Mouse (Mus musculus) frontal cortex, postnatal 14 days (tissue): ENCODE data around the gene Krtap8-1.

Source experiments
- DNase-seq, 2 experiments: peaks; one replicate each; pipeline ENCODE4 v3.0.0; 2022; ENCODE audit warnings: low spot score in 2 of 2

Krtap8-1 gene

DNA sequence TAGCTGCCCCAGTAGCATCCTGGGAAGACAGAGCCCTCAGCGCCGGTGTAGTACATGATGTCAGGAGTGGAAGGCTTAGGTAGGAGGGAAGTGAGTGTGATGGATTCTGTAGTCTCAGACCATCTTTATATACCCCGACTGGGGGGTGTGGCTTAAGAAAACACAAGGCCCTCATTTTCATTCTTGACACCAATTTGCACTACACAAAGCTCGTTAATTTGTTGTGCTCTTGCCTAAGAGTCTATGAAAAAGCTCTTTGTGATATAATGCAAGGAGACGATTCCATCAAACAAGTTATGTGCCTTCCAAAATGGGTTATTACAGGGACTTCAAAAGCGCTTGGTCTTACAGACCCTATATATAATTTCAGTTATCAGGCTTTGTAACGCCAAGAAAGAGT is at the start of gene Krtap8-1:
Gene Krtap8-1, minus strand, starts transcription at position 101 of the 400 bp plus-strand sequence.
- DNase-seq = no peak

DNA sequence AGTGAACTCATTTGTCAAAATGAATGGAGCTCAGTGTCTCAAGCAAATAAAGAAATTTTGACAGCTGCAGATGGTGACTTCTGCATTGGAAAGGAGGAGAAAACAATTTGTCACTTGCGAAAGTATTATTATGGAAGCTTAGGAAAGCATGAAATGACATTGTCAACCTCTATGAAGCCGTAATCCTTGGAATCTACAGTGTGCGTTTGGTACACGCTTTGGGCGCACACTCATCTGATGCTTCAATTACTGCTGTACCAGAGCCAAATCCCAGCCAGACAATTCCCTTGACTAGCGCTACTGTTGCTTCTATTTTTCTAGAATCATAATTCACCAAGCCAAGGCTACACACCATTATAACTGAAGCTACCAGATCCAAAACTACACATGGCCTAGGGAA is 49.6 kb upstream of the Krtap8-1 start:
- DNase-seq = no peak

DNA sequence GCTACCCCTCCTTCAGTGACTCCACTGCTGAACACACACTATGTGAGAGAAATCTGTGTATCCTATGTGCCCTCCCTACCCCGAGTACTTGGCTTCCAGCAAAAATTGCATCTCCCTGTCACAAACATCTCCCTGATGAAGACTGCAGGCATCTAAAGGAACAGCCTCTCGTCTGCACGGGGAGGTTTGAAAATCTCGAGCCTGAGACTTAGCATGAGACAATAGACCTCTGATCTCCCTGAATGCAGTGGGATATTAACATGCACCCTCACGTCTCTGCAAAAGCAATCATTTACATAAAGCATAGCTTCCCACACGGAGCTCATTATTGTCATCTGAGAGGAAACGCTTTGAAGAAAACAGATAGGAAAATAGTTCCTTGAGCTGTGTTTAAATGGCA is 42.8 kb upstream of the Krtap8-1 start:
- peak; percentile 18 to 20 for DNase-seq

DNA sequence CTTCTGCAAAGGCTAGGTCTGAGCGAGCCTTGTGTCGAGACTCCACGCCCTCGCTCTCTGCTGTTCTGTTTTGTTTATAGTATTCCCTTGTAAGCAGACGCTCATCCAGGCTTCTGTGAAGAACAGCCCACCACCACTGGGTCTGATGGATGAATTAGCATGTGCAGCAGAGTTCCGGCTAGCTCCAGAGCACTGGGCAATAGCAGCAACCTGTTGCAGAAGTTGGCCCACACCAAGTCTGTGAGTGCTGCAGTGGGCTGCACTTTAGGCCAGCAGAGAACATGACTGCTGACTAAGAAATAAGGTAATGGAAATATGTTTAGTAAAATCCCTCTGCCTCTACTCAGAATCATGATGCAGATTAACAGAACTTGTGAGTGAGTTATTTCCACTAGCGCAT is 42.1 kb upstream of the Krtap8-1 start:
- DNase-seq = no peak

DNA sequence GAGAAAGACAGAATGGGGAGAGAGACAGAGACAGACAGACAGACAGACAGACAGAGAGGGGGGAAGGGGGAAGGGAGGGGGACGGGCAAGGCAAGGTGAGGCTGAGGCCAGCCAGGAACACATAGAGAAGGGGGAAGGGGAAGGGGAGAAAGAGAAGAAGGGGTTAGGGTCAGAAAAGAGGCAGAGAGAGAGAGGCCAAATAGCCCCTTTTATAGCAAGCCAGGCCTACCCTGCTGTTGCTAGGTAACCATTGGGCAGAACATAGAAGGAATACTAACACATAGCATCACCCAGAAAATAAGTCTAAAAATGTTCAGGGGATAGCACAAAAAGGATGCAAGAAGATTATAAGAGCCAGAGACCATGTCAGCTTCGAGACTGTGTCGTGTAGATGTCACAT is 40.6 kb upstream of the Krtap8-1 start:
- DNase-seq = no peak

DNA sequence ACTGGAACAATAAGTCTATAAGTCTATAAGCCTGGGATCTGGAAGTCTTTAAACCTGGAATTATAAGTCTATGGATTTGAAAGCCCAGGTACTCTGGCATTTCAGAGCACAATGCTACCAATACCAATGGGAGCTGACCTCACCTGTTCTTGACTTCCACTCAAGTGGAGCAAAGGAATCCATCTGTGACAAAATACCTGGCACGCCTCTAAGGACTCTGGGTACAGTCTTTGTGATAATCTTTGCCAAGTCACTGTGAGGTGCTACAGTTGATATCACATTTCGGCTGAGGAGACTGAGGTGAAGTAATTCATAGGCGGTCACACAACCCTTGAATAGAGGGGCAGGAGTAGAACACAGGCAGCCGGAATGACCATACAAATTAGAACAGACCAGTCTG is 33.2 kb upstream of the Krtap8-1 start:
- no peak for DNase-seq

DNA sequence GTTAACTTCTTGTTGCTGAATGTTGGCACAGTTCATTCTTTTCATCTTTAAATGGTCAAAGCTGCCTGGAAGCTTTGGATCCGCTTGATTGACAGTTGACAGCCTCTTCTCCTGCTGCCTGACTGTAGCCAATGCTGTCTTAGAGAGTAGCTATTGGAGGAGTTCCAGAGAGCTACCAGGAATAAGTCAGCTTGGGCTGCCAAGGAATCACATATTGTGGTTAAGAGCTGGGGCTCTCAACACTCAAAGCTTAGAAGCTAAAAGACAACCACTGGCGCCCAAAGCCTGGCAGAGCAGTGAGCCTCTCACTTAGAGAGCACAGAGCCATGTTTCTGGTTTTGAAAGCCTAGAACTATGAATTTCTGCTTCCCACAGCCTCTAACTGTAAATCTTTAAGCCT is 32.8 kb upstream of the Krtap8-1 start:
- DNase-seq = no peak

DNA sequence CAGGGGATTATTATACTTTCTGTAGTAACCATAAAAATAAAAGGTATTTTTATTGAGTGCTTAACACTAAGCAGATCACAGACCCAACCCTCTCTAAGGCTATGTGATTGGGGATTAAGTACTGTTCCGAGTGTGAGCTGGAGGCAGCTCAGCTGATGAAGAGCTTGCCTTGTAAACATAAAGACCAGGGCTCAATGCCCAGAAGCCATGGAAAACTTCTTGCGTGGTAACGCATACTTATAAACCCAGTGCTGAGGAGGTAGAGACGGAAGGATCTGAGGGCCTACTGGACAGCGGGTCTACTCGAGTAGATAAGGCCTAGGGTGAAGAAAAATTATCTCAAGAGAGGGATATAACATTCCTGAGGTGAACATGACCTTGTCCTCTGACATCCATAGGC is 32.3 kb upstream of the Krtap8-1 start:
- DNase-seq = no peak

DNA sequence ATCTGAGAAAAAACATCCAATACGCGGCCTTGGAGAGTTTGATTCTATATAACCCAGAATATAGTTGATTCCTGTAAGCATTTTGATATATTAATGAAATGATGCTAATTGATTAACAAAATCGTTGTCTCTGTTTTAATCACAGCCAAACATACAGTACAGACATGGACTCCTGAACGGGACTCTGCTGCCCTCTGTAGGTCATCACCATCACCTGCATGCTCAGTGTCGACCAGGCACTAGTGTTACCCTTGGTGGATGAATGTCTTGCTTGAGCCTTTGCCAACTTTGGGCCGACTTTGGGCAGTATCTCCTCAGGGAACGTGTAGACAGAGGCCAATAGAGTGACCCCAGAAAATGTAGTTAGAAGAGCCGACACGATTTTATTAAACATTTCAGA is 29.9 kb upstream of the Krtap8-1 start:
- peak in 1 of 2 experiments; percentile 13 for DNase-seq

DNA sequence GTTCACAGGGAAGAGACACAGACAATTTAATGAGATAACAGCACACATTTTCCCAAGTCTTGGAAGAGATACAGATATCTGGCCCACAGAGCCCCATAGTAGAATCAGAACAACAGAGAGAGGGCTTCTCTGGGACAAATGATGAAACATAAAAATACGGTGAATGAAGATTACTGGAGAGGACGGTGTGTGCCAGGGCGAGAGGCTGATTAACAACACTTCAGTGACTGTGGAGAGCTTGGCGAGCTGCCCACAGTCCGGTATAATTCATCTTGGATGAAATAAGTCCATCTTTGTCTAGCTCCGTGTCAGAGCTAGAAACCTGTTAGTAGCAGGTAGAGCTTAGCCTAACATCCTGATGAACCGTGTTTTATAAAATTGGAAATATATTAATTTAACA is 25.7 kb upstream of the Krtap8-1 start:
- DNase-seq = no peak

DNA sequence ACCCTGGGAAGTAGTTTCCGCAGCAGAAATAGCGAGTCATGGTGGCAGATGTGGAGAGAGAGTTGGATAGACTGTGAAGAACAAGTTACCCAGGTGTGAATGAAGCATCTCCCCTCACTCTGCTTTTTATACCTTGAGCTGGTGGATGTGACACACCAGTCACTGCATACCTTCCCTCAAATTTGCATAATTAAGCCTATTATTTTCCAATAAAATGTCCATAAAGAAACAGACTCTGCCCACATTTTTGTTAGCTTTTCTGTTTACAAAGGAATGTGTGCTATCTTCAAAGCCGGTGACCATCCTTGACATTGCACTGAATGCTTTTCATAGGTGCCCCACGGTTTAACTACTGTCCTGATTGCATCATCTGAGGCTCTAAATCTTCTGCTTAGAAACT is 20.5 kb upstream of the Krtap8-1 start, which contains the start of gene Krtap7-1:
Gene Krtap7-1, minus strand, starts transcription at position 101 of the 400 bp plus-strand sequence.
- DNase-seq = no peak

DNA sequence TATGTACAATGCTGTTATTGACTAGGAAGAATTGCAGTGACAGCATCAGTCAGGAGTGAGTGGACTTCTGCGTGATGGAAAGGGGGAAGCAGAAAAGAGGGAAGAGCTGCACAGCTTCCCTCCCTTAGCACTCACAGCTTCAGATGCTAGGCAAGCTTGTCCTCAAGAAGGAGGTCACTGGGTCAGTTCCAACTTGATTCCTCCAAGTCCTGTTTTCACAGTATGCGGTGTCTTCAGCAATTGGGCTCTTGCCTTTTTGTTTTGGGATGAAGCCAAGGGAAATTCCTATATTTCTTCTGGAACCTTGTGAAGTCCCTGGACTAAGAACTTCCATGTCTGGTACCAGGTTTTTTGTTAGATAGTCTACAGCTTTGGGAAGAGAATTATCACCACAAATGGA is 15.8 kb upstream of the Krtap8-1 start:
- no peak for DNase-seq

DNA sequence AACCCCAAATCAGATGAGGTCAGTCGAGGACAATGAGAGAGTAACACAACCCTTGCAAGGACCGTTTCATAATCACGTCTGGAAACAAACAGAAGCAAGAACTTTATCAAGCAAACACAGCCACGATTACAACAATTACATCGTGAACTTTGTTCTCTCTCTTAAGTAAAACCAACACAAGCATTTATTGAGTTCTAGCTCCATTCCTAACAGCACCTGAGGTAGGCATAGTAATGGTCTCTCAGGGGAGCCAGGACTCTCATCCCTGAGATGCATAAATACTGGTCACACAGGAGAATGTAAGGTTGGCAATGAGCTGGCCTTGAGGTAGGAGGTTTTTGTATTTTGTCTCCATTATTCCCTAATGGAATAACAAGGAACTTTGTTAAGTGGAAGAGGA is 14.1 kb upstream of the Krtap8-1 start:
- DNase-seq = no peak

DNA sequence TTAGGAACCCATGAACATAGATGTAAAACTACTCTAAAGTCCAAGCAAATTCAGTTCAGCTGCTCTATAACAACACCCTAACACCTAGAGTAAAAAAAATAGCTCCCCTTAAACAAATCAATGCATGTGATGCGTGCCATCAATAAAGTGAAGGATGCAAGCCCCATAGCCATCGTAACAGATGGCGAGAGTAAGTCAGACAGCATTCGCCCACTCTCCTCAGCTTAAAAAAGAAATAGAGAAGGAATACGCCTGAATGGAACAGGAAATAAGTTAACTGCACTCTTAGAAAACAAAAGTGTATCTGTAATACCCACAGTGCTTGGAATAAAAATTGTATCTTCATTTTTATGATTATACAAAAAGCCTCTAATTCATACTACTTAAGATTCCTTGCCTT is 9.2 kb upstream of the Krtap8-1 start:
- no peak for DNase-seq

DNA sequence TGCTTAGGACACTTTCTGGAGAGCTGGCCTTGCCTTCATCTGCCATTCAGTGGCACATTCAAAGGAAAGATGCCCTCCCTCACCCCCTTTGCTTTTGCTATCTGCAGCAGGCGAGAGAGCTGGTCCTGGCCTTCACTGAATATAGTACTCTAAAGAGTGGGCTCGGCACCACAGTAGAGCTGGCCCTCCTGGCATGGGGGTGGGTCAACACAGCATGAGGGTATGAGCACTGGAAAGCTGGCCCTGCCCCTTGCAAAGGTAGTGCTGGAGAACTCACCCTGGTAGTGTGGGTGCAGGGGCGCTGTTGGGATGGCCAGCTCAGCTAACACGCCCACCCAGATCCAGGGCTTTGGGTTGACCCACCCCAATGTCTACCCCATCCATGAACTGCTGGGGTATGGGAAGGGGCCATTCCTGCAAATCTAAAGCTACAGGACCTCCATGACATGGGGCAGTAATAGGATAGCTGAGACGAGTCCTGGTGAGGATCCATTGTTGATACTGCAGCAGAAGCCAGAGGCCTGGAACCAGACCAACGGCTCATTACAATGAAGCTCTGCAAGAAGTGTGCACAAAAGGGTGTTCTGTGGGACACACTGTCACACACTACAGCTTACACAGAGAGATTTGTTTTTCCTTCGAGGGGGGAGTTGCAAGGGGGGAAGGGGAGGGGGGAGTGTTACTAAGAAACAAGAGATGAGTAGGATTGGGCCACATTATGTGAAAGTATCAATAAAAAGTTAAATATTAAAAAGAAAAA is 7.8 kb upstream of the Krtap8-1 start:
- DNase-seq = no peak

DNA sequence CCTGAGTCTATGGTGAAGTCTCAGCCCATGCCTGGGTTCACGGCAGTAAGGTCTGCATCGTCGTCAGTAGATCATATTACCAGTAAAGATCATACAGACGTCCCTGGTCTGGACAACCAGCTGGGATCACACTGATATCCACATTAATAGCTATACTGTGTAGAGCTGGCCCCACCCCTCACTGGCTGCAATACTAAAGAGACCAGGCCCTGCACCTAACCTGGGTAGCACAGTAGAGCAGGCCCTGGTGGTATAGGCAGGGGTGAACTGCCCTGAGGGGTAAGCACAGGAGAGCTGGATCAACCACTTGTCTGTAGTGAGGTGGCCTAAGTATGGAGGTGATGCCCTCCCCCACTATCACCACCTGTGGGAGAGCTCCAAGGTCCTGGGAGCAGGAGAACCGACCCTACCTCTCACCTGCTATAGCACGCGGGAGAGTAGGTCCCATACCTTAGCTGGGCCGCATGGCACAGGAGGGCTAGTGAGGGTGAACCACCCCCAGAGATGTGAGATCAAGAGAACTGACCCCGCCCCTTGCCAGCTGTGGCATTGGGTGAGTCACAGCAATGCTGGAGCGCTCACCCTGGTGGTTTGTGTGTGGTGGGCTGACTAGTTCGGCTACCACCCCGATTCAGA is 10.0 kb downstream of the Krtap8-1 start:
- no peak for DNase-seq

DNA sequence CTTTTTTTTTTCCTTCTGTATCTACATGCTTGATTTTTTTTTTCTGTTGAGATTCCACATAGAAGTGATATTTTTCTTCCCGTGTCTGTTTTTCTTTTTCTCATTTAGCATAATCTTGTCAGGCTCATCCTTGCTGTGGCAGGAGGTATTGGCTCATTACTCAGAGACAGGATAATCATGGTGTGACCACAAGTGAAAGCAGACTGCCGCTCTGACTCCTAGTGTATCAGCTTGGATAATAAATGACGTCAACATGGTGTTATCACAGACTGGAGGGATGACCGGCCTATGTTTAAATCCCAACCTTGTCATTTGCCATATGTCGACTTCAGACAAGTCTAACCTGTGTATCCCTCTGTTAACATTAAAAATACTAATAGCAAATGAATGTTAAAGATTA is 26.6 kb downstream of the Krtap8-1 start:
- DNase-seq = no peak
